Mouse (Mus musculus): ENCODE measurements around the gene Zfp512b.

Zfp512b gene

DNA sequence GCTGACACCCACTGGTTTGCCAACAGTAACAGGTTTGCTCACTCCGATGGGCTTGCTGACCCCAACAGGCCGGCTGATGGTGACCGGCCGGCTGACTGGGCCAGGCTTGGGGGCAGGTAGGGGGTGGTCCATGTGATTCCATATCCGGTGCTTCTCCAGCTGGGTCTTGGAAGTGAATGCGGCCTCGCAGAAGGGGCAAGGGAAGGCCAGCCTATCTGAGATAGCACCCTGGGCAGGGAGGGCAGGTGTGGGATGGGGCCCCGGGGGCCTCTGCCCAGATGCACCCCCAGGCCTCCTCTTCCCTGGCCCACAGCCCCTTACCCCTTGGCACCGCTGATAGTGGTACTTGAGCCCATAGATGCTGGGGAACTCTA is 2.9 kb downstream of the Zfp512b start:
- DNase-seq (ENCODE audit: low spot score), result no peak

DNA sequence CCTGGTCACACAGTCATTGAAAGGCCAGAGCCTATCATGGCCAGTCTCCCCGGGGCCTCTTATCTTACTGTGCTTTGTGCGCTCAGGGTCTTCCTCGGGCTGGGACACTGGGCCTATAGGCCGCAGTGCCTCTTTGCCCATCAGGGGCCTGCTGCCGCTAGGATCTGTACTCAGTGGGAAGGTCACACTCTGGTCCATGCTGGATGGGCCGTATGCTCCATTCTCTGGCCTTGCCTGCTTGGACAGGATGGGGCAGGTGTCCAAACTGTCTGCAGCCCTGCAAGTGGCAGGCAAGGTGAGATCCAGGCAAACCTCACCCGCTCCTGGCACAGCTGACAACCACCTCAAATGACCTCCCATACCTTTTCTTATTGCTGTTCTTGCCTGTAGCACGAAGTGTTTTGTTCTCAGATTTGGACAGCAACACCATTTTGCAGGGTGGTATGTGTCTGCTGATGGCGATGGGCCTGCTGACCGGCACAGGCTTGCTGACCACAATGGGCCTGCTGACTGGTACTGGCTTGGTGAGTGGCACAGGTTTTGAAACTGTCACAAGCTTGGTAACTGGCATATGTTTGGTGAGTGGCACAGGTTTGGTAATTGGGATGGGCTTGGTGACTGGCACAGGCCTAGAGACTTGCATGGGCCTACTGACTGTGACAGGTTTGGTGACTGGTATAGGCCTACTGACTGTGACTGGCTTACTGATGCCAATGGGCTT is 3.4 kb downstream of the Zfp512b start:
- no peak for DNase-seq (ENCODE audit: low spot score)

DNA sequence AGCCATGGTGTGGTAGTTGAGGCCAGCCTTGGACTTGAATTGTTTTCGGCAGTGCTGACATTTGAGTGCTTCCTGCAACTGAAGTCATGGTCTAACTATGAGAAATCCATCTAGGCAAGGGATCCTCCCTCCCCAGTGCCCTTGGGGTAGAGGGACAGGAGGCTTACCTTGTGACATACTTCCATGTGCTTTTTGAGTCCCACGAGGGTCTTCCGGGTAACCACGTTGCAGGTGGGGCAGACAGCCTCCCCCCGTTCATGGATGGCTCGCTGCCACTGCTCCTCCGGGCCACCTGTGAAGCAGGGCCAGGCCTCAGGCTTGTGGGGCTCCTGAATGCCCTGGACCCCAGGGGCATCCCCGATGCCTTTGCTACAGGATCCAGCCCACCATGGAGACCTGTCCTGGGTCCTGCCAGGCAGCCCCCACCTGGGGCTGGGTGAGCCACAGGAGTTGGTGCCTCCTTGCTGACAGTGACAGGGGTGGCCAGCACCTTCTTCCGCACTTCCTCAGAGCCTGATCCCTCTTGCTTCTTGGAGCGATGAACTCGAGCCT is 4.3 kb downstream of the Zfp512b start:
- DNase-seq (ENCODE audit: low spot score), result no peak

DNA sequence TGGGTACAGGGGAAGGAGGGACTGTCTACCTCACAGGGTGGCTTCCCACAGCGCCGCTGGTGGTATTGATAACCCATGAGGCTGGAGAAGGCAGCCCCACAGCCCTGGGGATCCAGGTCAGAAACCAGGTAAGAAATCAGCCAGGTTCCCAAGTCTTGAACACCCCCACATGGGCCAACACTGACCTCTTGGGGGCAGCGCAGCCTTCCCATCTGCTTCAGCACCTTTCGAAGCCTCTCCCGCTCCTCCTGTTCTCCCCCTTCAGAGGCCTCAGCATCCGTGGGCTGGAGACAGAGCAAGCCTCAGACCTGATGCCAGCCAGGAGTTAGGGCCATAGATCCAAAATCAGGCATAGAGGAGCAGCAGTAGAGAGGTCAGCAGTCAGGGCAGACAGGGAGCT is 4.8 kb downstream of the Zfp512b start:
- DNase-seq (ENCODE audit: low spot score), result no peak

DNA sequence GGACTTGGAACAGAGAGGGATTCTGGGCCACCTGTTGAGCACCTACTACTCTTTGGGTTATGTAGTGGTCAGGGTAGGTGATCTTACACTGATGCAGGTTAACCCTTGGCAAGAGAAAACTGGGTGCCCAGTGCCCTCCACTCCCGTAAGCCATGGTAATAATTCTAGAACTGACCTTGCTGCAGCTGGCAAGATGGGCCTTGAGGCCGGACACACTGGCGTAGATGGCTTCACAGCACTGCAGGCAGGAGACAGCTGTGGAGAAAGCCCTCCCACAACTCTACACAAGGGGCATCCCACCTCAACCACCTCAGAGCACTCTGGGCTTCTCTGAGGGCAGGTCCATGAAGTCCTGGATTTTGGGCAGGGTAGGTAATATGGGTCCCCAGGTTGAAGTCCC is 6.5 kb downstream of the Zfp512b start:
- no peak for DNase-seq (ENCODE audit: low spot score)

DNA sequence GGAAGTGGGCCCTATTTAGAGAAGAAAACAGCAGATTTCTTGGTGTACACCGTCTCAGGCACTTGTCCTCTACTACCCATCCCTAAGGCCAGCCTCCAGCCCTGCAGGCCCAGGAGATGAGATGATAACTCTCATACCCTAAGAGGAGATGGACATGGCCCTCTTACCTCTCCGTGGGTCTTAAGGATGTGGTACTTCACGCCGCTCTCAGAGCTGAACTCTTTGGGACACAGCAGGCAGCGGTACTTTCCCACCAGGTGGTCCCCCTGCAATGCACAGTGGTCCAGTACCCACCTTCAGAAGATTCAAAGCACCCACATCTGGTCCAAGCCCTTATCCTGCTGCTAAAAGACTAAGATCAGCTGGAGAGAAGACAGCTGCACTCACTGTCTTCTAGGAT is 7.1 kb downstream of the Zfp512b start:
- DNase-seq (ENCODE audit: low spot score), result no peak

DNA sequence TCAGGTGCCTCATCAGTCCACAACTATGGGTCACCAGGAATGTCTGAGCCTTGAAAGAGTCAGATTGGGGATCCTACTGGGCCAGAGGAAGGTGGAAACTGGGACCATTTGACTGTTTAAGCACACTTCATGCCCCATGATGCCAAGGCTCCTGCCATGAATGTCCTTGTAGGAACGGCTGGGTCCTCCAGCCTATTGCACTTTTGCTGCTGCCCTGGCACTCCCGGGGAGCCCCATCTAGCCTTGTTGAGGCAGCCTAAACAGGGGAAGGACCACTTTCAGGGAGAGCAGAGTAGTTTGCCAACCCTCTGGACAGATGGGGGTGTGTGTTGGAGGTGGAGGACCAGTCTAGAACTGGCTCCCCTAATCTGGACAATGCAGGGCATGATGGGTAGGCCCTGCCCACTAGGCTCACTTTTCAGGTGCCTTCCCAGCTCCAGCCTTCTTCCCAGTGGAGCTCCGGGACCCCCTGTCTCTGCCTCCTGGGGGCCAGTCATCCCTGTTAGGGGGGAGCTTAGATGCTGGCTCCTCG is 8.1 kb downstream of the Zfp512b start, which contains the start of gene Uckl1:
Uckl1 (minus strand) TSS at position 482 of the 532 bp plus-strand sequence.
- no peak for DNase-seq (ENCODE audit: low spot score)

DNA sequence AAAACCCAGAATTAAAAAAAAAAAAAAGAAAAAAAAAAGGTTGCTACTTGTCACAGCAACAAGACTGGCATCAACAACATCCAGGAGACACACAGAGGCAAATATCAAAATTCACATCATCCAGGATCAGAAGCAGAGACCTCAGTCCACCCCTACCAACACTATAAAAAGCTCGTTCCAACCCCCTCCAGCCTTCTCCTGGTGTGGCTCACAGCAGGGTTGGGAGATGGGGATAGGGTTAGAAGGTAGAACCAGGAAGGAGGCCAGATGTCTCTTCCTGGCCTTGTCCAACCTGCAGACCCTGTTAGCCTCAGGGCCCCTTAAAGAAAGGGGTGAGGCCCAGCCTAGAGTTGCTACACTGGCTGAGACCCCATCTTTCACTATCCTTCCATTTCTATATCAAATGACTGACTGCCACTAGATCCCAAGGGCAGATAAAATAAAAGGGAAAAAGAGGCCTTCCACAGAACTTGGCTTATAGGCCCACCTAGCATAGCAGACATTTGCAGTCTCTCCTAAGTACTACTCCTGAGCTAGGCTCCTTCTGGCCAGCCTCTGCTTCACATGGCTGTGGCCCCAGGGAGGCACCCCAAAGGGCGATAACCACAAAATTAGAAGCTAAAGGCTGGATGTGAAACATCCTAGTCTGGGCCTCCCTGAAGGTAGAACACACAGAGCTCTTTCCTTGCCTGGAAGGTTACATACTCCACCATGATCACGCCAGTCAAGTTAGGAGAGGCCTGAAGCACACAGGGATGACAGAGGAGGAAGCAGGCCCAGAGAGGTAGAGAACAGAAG is 8.9 kb downstream of the Zfp512b start:
- DNase-seq (ENCODE audit: low spot score), result no peak

DNA sequence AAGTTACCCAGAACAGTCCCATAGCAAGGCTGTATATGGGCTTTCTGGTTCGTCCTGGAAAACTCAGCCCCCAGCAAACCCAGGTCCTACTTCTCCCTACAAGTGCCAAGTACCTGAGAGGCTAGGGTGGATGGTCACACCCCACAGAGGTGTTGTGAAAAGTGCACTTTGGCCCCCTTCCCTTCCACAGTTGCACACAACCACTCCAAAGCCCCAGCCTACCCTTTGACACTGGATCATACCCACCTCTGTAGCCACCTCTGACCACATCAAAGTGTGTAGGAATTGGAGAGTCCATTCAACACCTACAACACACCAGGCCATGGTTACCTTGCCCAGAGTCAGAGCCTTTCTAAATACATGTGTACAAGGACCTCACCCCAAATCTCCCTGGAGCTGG is 9.7 kb downstream of the Zfp512b start:
- no peak for DNase-seq (ENCODE audit: low spot score)

DNA sequence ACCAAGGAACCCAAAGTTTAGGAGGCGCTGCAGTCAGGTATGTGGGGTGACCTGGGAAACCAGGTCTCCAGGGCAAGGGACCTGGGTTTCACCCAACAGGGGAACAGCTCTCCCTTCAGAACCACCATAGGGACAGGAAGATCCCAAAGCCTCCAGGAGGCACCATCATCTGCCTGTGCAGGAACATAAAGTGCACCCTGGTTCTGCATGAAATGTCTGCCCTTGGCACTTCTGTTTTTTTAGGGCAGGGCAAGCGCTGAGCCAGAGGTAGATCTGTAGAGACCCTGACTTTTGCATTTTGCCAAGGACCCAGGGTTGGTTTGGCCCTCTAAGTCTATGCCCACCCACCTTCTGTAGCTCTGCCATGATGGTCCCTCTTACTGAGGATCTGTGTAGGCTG is 10.2 kb downstream of the Zfp512b start:
- no peak for DNase-seq (ENCODE audit: low spot score)

DNA sequence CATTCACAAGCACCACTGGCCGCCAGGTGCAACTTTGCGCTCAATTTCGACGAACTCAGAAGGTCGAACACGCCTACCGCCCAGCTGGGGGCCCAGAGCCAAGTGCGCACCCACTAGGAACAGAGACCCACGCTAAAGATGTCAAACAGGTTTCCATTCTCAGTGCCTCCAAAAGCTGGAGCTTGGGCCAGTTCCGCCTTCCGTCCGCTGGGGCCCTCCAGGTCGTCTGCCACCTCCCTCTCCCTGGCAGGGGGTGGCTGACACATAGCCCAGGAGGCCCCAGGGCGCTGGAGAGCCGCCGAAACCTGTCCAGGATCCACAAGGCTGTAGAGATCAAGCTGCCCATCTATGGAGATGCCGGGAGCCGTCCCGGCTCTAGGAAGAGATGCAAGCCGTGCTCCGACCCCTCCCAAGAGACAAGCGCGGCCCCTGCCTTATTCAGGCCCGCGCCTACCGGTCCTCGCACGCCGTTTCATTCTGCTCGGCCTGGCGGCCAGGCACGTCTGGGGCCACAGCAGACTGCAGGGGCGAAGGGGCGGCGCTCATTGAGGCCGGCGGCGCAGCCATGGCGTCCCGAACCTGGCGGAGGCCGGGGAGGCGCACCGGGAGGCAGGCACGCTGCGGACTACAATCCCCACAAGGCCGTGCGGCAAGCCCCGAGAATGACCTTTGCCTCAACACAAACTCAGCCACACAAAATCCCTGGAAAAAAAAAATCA is 11.0 kb downstream of the Zfp512b start:
- DNase-seq (ENCODE audit: low spot score), result peak; percentile 84

DNA sequence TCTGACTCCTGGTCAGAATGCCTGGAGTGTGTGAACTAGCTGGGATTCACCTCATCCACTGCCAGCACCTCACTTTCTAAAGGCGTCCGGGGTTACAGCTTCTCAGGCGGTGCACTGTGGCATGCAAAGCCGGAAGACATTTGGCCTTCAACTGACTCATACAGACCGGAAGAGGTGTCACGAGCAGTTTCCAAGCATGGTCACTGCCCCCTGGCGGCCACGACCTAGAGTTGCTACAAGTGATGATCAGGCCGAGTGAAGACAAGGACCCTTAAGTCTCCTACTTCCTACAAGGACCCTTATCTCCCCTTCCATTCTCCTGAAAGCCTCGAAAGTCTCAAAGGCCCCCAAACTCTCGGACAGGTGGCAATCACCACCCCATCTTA is 11.6 kb downstream of the Zfp512b start:
- peak; percentile 85 for DNase-seq (ENCODE audit: low spot score)

DNA sequence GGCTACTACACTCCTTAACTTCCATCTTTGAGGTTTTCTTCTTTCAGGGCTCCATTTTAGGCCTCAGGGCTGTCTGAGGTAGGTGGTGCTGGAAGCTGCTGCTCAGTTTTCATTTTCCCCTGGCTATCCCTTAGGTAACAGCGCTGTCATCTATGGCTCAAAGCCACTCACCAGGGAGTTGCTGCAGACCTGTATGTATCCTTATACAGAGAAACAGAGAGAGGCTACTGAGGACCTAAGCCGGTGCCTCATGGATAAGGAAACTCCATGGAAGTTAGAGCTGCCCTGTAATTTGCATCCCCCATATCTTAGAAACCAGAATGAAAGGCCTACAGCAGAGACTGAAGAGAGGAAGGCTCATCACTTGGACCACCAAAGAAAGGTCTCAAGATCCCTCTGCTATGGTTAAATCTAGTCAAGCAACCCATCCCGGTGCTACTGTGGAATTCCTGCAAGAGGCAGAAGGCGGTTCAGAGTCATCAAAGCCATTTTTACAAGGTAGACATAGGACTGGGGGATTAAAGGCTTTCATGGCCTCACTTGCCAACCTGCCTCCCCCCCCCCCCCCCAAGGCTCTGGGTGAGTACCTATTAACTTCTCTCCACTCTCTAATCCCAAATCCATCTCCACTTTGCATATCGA is 12.4 kb downstream of the Zfp512b start:
- no peak for DNase-seq (ENCODE audit: low spot score)

DNA sequence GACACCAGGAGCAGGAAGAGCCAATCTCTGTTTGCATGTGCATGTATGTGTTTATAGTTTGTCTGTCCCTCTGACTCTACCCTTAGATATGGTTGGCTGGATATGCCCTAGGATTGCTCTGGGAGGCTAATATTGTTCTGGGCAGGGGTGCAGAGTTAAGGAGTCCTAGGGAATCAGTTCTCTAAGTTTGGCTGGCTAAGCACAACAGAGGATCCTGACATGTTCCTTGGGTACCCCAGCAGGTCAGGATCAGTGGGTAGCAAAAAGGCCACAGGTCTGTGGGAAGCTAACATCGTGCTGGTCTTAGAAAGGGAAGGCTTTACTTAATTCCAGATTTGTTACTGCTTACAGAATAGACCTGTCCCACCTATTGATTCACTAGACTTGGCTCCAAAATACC is 12.9 kb downstream of the Zfp512b start:
- no peak for DNase-seq (ENCODE audit: low spot score)

DNA sequence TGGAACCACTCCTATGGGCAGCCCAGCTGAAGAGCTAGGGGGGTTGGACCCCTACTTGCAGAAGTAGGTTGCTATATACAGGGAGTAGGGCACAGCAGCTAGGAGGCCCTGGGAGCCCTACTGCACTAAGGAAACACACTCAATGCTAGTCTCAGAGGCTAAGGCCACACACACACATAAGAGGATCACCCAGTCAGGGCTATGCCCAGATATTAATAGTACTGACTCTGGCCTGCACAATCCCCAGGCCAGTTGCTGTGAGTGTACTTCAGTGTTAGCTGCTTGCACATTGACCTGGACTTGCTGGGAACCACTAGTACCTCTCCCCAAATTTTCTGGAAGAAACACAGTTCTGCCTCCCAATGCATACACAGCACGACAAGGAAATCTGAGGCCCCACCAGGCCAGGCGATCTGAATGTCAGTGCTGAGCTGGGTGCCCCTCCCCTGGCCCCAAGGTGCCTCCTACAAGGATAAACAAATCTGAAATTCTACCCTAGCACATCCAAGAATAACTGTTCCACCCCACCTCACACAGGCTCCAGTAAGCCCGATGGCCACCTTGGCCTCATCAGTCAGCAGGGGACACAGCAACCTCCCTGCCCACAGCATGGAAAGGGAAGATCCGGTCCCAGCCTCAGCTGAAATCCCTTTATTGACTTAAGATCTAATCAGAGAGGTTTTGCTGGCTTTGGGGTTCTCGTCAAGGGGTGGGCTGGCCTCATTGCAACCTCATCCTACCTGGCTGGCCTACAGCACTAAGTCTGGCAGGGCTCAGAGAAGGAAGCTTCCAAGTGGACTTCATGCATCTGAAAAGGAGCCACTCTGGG is 13.6 kb downstream of the Zfp512b start:
- no peak for DNase-seq (ENCODE audit: low spot score)

DNA sequence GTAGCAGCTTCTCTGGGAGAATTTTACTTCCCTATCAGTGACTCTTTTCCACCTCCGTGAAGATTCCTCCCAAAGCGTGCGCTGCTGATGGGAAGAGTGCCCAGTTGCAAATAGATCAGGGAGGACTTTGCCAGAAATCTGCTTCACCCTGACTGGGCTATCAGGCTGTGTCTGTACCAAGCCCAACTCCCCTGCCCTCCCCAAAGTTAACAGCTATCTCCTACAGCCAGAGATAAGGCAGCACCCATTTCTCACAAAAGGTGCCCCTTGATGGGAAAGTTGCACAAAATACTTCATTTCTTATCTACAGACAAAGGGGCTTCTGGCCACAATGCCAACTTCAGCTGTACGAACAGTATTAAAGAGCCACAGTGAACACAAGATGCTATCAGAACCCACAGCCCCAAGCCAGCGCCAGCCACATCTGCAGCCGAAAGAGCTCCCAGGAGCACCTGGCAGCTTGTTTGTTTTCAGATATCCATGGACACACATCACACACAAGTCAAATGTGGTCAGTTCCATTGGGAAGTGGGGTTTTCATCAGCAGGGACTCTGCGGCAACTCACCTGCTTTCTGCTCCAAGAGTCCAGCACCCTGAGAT is 14.5 kb downstream of the Zfp512b start:
- DNase-seq (ENCODE audit: low spot score), result peak; percentile 78

DNA sequence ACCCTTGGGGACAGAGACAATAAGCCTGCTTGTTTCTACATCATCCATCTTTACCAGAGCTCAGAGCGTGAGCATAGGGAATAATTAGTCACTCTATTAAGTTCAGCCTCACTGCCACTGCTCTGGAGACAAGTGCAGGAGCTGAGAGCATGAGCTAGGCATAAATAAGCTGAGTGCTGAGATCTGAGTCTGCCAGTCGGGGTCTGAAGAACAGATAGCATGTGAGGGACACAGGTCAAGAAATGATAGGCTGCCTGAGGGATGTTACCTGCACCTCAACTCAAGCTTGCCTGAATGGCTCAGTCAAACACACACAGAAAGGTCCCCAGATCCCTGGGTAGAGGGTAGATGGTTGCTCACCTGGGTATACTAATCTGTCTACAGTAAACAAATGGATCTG is 15.5 kb downstream of the Zfp512b start:
- no peak for DNase-seq (ENCODE audit: low spot score)

DNA sequence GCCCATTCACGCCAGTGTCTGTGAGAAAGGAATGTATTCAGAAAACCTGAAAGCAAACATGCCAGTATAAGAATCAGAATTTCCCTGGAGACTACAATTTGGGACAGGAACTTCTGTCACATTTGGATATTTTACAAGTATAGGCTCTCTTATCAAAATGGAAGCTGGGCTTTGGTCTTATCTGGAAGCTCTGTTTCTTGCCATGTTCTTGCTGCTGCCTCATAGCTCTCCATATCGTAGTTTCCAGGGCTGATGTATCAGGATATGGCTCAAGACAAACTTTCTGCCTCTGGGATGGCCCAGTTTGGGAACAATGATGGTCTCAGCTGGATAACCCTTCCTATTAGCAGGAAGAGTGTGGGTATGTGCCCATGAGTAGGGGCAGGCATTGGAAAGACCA is 16.0 kb downstream of the Zfp512b start:
- DNase-seq (ENCODE audit: low spot score), result no peak

DNA sequence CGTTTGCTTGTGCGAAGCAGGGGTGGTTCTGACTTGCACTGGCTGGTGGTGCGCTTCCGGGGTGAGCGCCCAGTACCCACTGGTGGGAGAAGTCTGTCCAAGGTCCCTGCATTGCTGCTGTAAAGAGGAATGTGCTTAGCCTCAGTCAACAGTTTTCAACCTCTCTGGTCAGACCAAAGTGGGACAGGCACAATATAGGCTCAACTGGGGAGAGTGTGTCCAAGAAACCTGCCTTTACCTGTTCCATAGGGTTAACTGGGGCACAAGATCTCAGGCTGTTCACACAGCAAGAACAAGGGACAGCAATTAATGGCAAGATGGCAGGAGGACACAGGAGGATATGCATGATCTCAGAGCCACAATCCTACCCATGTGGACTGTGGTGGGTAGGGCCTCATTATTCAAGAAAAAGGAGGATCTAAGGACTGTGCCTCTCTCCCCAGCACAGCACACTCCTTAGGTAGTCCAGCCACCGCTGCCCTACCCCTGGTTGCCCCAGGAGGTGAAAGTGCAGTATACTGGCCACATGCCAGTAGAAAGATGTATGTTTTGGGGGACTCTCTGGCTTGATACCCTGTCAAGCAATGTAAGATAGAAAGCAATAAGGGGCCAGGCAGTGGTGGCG is 17.6 kb downstream of the Zfp512b start:
- DNase-seq (ENCODE audit: low spot score), result no peak

DNA sequence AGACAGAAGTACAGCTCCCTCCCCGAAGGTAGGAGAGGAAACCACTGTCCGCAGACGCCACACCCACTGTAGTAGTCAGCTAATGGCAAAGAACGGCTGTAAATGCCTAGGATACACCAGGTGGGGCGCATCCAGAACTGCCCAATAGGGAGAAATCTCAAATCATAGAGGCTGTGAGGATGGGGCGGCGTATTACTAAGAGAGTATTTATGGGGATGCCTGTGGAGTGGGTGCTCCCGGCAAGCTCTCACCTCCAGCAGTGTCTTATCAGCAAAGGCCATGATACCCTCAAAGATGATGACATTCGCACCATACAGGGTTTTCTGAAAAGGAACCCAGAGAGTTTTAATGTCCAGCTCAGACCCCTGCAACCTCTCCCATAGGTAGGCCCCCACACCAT is 18.6 kb downstream of the Zfp512b start:
- DNase-seq (ENCODE audit: low spot score), result no peak
